23 mouse cellular contexts compared by ENCODE assay signal in genomic region chr17:84775291-84775690, GRCm38 (mm10). TPM values are rescaled to one million over a fixed set of nuclear protein-coding genes. Genes with fewer than 3 reads are reported as not detected.
DNase-seq lines count a peak whose midpoint lies in the region; ATAC-seq and TF ChIP-seq lines count a peak whose summit lies in the region.
"Had no signal": no experiment of that assay in that cellular context is flagged by ENCODE, and none has a peak within 500 bp of the region (broad histone marks: within the 10 kb centered on the region; RNA-seq: fewer than 3 reads in every experiment).

No protein-coding gene starts in this region.

- peaks cover 8% of the 10 kb centered on the region for H3K36me3 ChIP-seq in heart, embryonic 11.5 days (ENCODE audit: control insufficient read depth, insufficient read depth, low read length)
- peaks cover 60% of the 10 kb centered on the region for H3K36me3 ChIP-seq in liver, embryonic 12.5 days
- peaks cover 20% of the 10 kb centered on the region for H3K36me3 ChIP-seq in liver, embryonic 14.5 days (replicated peaks; ENCODE audit: control insufficient read depth, insufficient read depth, low read depth)

- no peak for TF ChIP-seq CTCF in liver, embryonic 14.5 days (IDR thresholded peaks at IDR 0.05; ENCODE audit: low read depth)

- H3K27me3 ChIP-seq in heart, embryonic 11.5 days (ENCODE audit: control insufficient read depth, insufficient read depth, low read length) = no peaks in the 10 kb centered on the region
- no peaks in the 10 kb centered on the region for H3K27me3 ChIP-seq in liver, embryonic 12.5 days (replicated peaks)
- no peaks in the 10 kb centered on the region for H3K27me3 ChIP-seq in liver, embryonic 14.5 days (ENCODE audit: control insufficient read depth, insufficient read depth, low read length)
- H3K27me3 ChIP-seq: forebrain, embryonic 13.5 days; heart, embryonic 13.5 days had no signal

- TF ChIP-seq EP300 in liver, embryonic 14.5 days (IDR thresholded peaks at IDR 0.05; ENCODE audit: low read depth) = no peak

- H3K27ac ChIP-seq in heart, embryonic 11.5 days (ENCODE audit: low read depth, low read length) = no peak overlapping the region
- peak overlapping the region; percentile 99 for H3K27ac ChIP-seq in liver, embryonic 12.5 days
- peak overlapping the region; percentile 98 for H3K27ac ChIP-seq in liver, embryonic 14.5 days
- H3K27ac ChIP-seq: forebrain, embryonic 10.5 days; forebrain, embryonic 13.5 days; gastrocnemius, adult 2 months; hindbrain, embryonic 14.5 days; hindbrain, postnatal 0 days had no signal

- DNase-seq in heart, adult 11 months = peak; percentile 51
- DNase-seq in liver = no peak
- no peak for DNase-seq in liver, embryonic 14.5 days (ENCODE audit: low read depth in 3 of 3, low spot score in 3 of 3)
- DNase-seq in frontal cortex, postnatal 36 days (ENCODE audit: low spot score in 2 of 2) = no peak
- no peak for DNase-seq in retina, embryonic 14.5 days (ENCODE audit: low spot score)
- DNase-seq: adrenal gland, adult 8-10 months; adrenal gland, postnatal 25 days; cerebellum, adult 18-20 months; cerebellum, adult 9-10 months; cerebellum, postnatal 14 days; gastrocnemius, adult 2 months; gastrocnemius, postnatal 14 days; heart, postnatal 14 days; heart, postnatal 4 days had no signal

- H3K4me1 ChIP-seq in heart, embryonic 11.5 days (ENCODE audit: control insufficient read depth, insufficient read depth, low read length) = peaks cover 12% of the 10 kb centered on the region
- H3K4me1 ChIP-seq in liver, embryonic 12.5 days = peaks cover 53% of the 10 kb centered on the region
- H3K4me1 ChIP-seq in liver, embryonic 14.5 days (replicated peaks; ENCODE audit: control insufficient read depth in 2 of 2, insufficient read depth in 2 of 2, low read length in 1 of 2) = peaks cover 36 to 40% of the 10 kb centered on the region in 2 experiments
- H3K4me1 ChIP-seq: forebrain, embryonic 10.5 days; forebrain, embryonic 13.5 days had no signal

- 88% methylated on average over 10 of the region's 10 CpGs for WGBS in heart, embryonic 11.5 days (ENCODE audit: insufficient replicate concordance)
- 90% methylated on average over 10 of the region's 10 CpGs for WGBS in liver, embryonic 12.5 days (ENCODE audit: insufficient replicate concordance)
- 89% methylated on average over 10 of the region's 10 CpGs for WGBS in liver, embryonic 14.5 days (ENCODE audit: insufficient replicate concordance)

- ATAC-seq in heart, embryonic 11.5 days (replicated peaks; ENCODE audit: insufficient number of reproducible peaks, low FRiP score, low TSS enrichment) = no peak
- no peak for ATAC-seq in liver, embryonic 12.5 days
- ATAC-seq in liver, embryonic 14.5 days (ENCODE audit: insufficient read depth) = no peak
- ATAC-seq: activated CD4-positive, CD25-positive, alpha-beta regulatory T cell, adult 4 months; forebrain, embryonic 13.5 days; forebrain, embryonic 16.5 days; hindbrain, postnatal 0 days had no signal

- H3K4me3 ChIP-seq in heart, embryonic 11.5 days (ENCODE audit: low read depth, low read length) = no peak overlapping the region
- no peak overlapping the region for H3K4me3 ChIP-seq in liver, embryonic 12.5 days
- no peak overlapping the region for H3K4me3 ChIP-seq in liver, embryonic 14.5 days (ENCODE audit: insufficient read depth in 1 of 2, low read depth in 2 of 2, low read length in 2 of 2)
- H3K4me3 ChIP-seq: forebrain, embryonic 10.5 days; forebrain, embryonic 13.5 days; gastrocnemius, adult 2 months had no signal

- no peak overlapping the region for H3K4me2 ChIP-seq in heart, embryonic 11.5 days
- 0 out of 2 replicates have a peak overlapping the region, but pooled peaks have one; percentile 4 for H3K4me2 ChIP-seq in liver, embryonic 12.5 days
- H3K4me2 ChIP-seq in liver, embryonic 14.5 days (ENCODE audit: low read depth) = peak overlapping the region; percentile 30
- H3K4me2 ChIP-seq: forebrain, embryonic 13.5 days; hindbrain, embryonic 14.5 days had no signal

- no peaks in the 10 kb centered on the region for H3K9me3 ChIP-seq in heart, embryonic 11.5 days (replicated peaks; ENCODE audit: control insufficient read depth, low read length)
- no peaks in the 10 kb centered on the region for H3K9me3 ChIP-seq in liver, embryonic 12.5 days (replicated peaks)
- no peaks in the 10 kb centered on the region for H3K9me3 ChIP-seq in liver, embryonic 14.5 days (ENCODE audit: control insufficient read depth, low read length)
- H3K9me3 ChIP-seq: forebrain, embryonic 10.5 days; forebrain, embryonic 13.5 days; heart, embryonic 13.5 days had no signal

- H3K9ac ChIP-seq in heart, embryonic 11.5 days (ENCODE audit: low read depth, low read length) = no peak overlapping the region
- no peak overlapping the region for H3K9ac ChIP-seq in liver, embryonic 12.5 days
- 0 out of 2 replicates have a peak overlapping the region, but pooled peaks have one; percentile 6 for H3K9ac ChIP-seq in liver, embryonic 14.5 days (replicated peaks)
- H3K9ac ChIP-seq: forebrain, embryonic 13.5 days; heart, embryonic 13.5 days; hindbrain, embryonic 14.5 days had no signal

RNA-seq across cellular contexts. Expression of gene Lrpprc, which starts 15.3 kb away (rescaled TPM):
- polyA plus RNA-seq in heart, embryonic 11.5 days (2014; fragmentation: Nextera tagmentation; extraction: Ambion mirVana) = 62.2 and 72.3 TPM in 2 replicates
- polyA plus RNA-seq in liver, embryonic 12.5 days (2016; fragmentation: Nextera tagmentation; extraction: Ambion mirVana) = 64.9 and 68.2 TPM in 2 replicates
- polyA plus RNA-seq in liver, embryonic 14.5 days (2012; rRNA removed) = 11.7 and 23.7 TPM in 2 replicates
- 31.8 and 37.4 TPM in 2 replicates for polyA plus RNA-seq in liver, embryonic 14.5 days (2014; fragmentation: Nextera tagmentation; extraction: Ambion mirVana)
